Mouse (Mus musculus) embryonic fibroblast, embryonic 13.5 days (primary cell): ENCODE results near the gene Ampd2.

Source experiments
- CTCF ChIP-seq: IDR thresholded peaks from 2 replicates; pipeline ENCODE4 v1.5.1; 2011; ENCODE audit warnings: mild to moderate bottlenecking, control low read depth, low read length, moderate library complexity, borderline replicate concordance; ENCODE audit not compliant: insufficient read depth
- POLR2A ChIP-seq: IDR thresholded peaks from 2 replicates; pipeline ENCODE4 v1.6.1; 2011; ENCODE audit warnings: low read depth, mild to moderate bottlenecking, control low read depth, low read length, moderate library complexity

GRCm38 (mm10) chr3:108129367-108129766 lies 42.9 kb upstream of the Ampd2 start:
- TF ChIP-seq CTCF, result no peak
- TF ChIP-seq POLR2A, result no peak
